In genomic region chr13:3540166-3540565, GRCm38 (mm10) we compare ENCODE assay signal across 9 mouse cellular contexts. TPM values are rescaled to one million over a fixed set of nuclear protein-coding genes. Genes with fewer than 3 reads are reported as not detected.
DNase-seq lines count a peak whose midpoint lies in the region; ATAC-seq and TF ChIP-seq lines count a peak whose summit lies in the region.
"Had no signal": no experiment of that assay in that cellular context is flagged by ENCODE, and none has a peak within 500 bp of the region (broad histone marks: within the 10 kb centered on the region; RNA-seq: fewer than 3 reads in every experiment).

No protein-coding gene starts in this region.

- no peak for DNase-seq in heart, postnatal 36 days
- DNase-seq in brain, embryonic 14.5 days (ENCODE audit: low read depth), result peak; percentile 83
- no peak for DNase-seq in adrenal gland, adult 18-20 months (ENCODE audit: low spot score in 2 of 2)
- DNase-seq in urinary bladder, postnatal 25 days (ENCODE audit: low spot score), result no peak
- DNase-seq in thymus, postnatal 36 days, result no peak
- DNase-seq: thymus, postnatal 25 days had no signal

- H3K27ac ChIP-seq in heart, embryonic 12.5 days (ENCODE audit: poor library complexity, severe bottlenecking), result no peak overlapping the region
- no peak overlapping the region for H3K27ac ChIP-seq in hindbrain, embryonic 15.5 days (replicated peaks)
- 0 out of 2 replicates have a peak overlapping the region, but pooled peaks have one; percentile 35 for H3K27ac ChIP-seq in midbrain, embryonic 13.5 days

- WGBS in heart, embryonic 12.5 days, result 54% methylated on average over 2 of the region's 2 CpGs
- WGBS in hindbrain, embryonic 15.5 days, result 23% methylated on average over 2 of the region's 2 CpGs
- 22% methylated on average over 2 of the region's 2 CpGs for WGBS in midbrain, embryonic 13.5 days

- peak overlapping the region; percentile 73 for H3K4me2 ChIP-seq in heart, embryonic 12.5 days
- peak overlapping the region; percentile 70 for H3K4me2 ChIP-seq in hindbrain, embryonic 15.5 days
- H3K4me2 ChIP-seq in midbrain, embryonic 13.5 days (replicated peaks), result peak overlapping the region; percentile 78

- ATAC-seq in heart, embryonic 12.5 days (ENCODE audit: insufficient number of reproducible peaks, low FRiP score), result no peak
- no peak for ATAC-seq in hindbrain, embryonic 15.5 days (ENCODE audit: low FRiP score, low read depth)
- no peak for ATAC-seq in midbrain, embryonic 13.5 days

- H3K27me3 ChIP-seq in heart, embryonic 12.5 days (replicated peaks), result no peaks in the 10 kb centered on the region
- no peaks in the 10 kb centered on the region for H3K27me3 ChIP-seq in hindbrain, embryonic 15.5 days
- H3K27me3 ChIP-seq in midbrain, embryonic 13.5 days, result no peaks in the 10 kb centered on the region

- no peaks in the 10 kb centered on the region for H3K9me3 ChIP-seq in heart, embryonic 12.5 days (replicated peaks)
- no peaks in the 10 kb centered on the region for H3K9me3 ChIP-seq in hindbrain, embryonic 15.5 days
- H3K9me3 ChIP-seq in midbrain, embryonic 13.5 days, result no peaks in the 10 kb centered on the region

- no peaks in the 10 kb centered on the region for H3K36me3 ChIP-seq in heart, embryonic 12.5 days
- H3K36me3 ChIP-seq in hindbrain, embryonic 15.5 days, result no peaks in the 10 kb centered on the region
- H3K36me3 ChIP-seq in midbrain, embryonic 13.5 days, result no peaks in the 10 kb centered on the region

- peaks cover 27% of the 10 kb centered on the region for H3K4me1 ChIP-seq in heart, embryonic 12.5 days (replicated peaks)
- H3K4me1 ChIP-seq in hindbrain, embryonic 15.5 days (replicated peaks), result peaks cover 49% of the 10 kb centered on the region
- H3K4me1 ChIP-seq in midbrain, embryonic 13.5 days (replicated peaks), result peaks cover 59% of the 10 kb centered on the region

- intact Hi-C loops in heart, postnatal 36 days (cut with DNase I), result loop anchor here (10.0 kb wide), 1 partner anchor 355 kb away; no protein-coding TSS in a partner anchor

- H3K4me3 ChIP-seq in heart, embryonic 12.5 days, result peak overlapping the region; percentile 96; the same call in 1 of the 2 replicates
- peak overlapping the region; percentile 75 for H3K4me3 ChIP-seq in hindbrain, embryonic 15.5 days
- H3K4me3 ChIP-seq in midbrain, embryonic 13.5 days (replicated peaks), result peak overlapping the region; percentile 91

- no peak overlapping the region for H3K9ac ChIP-seq in heart, embryonic 12.5 days
- H3K9ac ChIP-seq in hindbrain, embryonic 15.5 days, result 0 out of 2 replicates have a peak overlapping the region, but pooled peaks have one; percentile 99
- H3K9ac ChIP-seq in midbrain, embryonic 13.5 days (replicated peaks), result peak overlapping the region; percentile 33; the same call in 1 of the 2 replicates

- no peak for TF ChIP-seq POLR2A in brain, embryonic 14.5 days (IDR thresholded peaks at IDR 0.05; ENCODE audit: borderline replicate concordance, extremely low read depth, insufficient read depth, insufficient read length, poor library complexity, severe bottlenecking)

- TF ChIP-seq CTCF in brain, embryonic 14.5 days (IDR thresholded peaks at IDR 0.05; ENCODE audit: borderline replicate concordance, extremely low read depth, insufficient read depth, insufficient read length), result no peak

RNA-seq across cellular contexts. Expression of gene Gdi2, which starts 2.3 kb away (rescaled TPM):
- 333 and 345 TPM in 2 replicates for polyA plus RNA-seq in heart, embryonic 12.5 days (2016; fragmentation: Nextera tagmentation; extraction: Ambion mirVana)
- total RNA-seq in heart, postnatal 36 days (2021), result 100 to 1,000 TPM; 265 to 273 TPM
- polyA plus RNA-seq in brain, embryonic 14.5 days (2012; rRNA removed), result 260 and 306 TPM in 2 replicates
- polyA plus RNA-seq in hindbrain, embryonic 15.5 days (2015; fragmentation: Nextera tagmentation; extraction: Ambion mirVana), result 398 and 401 TPM in 2 replicates
- polyA plus RNA-seq in midbrain, embryonic 13.5 days (2015; fragmentation: Nextera tagmentation; extraction: Ambion mirVana), result 435 and 460 TPM in 2 replicates
- total RNA-seq in adrenal gland, adult 18-20 months (2021), result 100 to 1,000 TPM; 347 to 392 TPM
